Mouse (Mus musculus) testis, adult 2 months (tissue): ENCODE measurements at regions not wholly inside any gene's neighbourhood (a gene's known extent, or its start where the extent isn't known, plus 50 kb on each side); places are given as distances from the start of the nearest gene placed in this dataset.

Experiments used
- H3K27ac ChIP-seq: fragments of 200-500 bp; 2 replicates; pipeline ENCODE4 v1.5.1; 2012; ENCODE audit warnings: low read depth, low read length; ENCODE audit not compliant: control insufficient read depth, insufficient read depth
- H3K27me3 ChIP-seq: fragments of 200-500 bp; 2 replicates; pipeline ENCODE4 v1.6.1; 2012; ENCODE audit warnings: mild to moderate bottlenecking, low read length, moderate library complexity; ENCODE audit not compliant: control insufficient read depth, insufficient read depth
- H3K36me3 ChIP-seq: fragments of 200-500 bp; 2 replicates; pipeline ENCODE4 v1.6.1; 2012; ENCODE audit warnings: mild to moderate bottlenecking, low read length; ENCODE audit not compliant: control insufficient read depth, insufficient read depth
- H3K4me1 ChIP-seq: fragments of 200-500 bp; 2 replicates; pipeline ENCODE4 v1.6.1; 2012; ENCODE audit warnings: low read length; ENCODE audit not compliant: control insufficient read depth, insufficient read depth
- H3K4me3 ChIP-seq: fragments of 200-500 bp; 2 replicates; pipeline ENCODE4 v1.5.1; 2012; ENCODE audit warnings: low read depth, mild to moderate bottlenecking, low read length, moderate library complexity, mixed read lengths; ENCODE audit not compliant: control insufficient read depth
- CTCF ChIP-seq: fragments of 200-500 bp; IDR thresholded peaks from 2 replicates; pipeline ENCODE4 v1.5.1; 2012; ENCODE audit warnings: low read depth, mild to moderate bottlenecking, inconsistent platforms, low read length, moderate library complexity; ENCODE audit not compliant: control insufficient read depth, insufficient read depth, insufficient replicate concordance
- POLR2A ChIP-seq: fragments of 200-500 bp; IDR thresholded peaks from 2 replicates; pipeline ENCODE4 v1.6.1; 2012; ENCODE audit warnings: low read depth, mild to moderate bottlenecking, inconsistent platforms, low read length, moderate library complexity; ENCODE audit not compliant: control insufficient read depth

GRCm38 (mm10) chr17:9937211-9937610 lies 267.7 kb upstream of the Pabpc6 start:
- Histone ChIP-seq H3K27ac (no peak overlapping the region), H3K36me3 (no peaks in the 10 kb centered on the region), H3K4me1 (no peaks in the 10 kb centered on the region), H3K27me3 (no peaks in the 10 kb centered on the region), H3K4me3 (no peak overlapping the region)
- TF ChIP-seq POLR2A (no peak), CTCF (no peak)

- TF ChIP-seq POLR2A (no peak), CTCF (no peak)
- H3K4me3 ChIP-seq: no peak overlapping the region
Measured at GRCm38 (mm10) chr17:9932186-9932585, 262.7 kb upstream of the Pabpc6 start.

GRCm38 (mm10) chr17:9931526-9931925 lies 262.0 kb upstream of the Pabpc6 start:
- H3K27ac ChIP-seq: no peak overlapping the region
- no peak overlapping the region for H3K4me3 ChIP-seq
- no peaks in the 10 kb centered on the region for H3K27me3 ChIP-seq
- H3K4me1 ChIP-seq: no peaks in the 10 kb centered on the region
- H3K36me3 ChIP-seq: no peaks in the 10 kb centered on the region
- TF ChIP-seq POLR2A (no peak), CTCF (no peak)

More at GRCm38 (mm10) chr17:9932186-9932585, 262.7 kb upstream of the Pabpc6 start:
- H3K36me3 ChIP-seq: no peaks in the 10 kb centered on the region
- H3K4me1 ChIP-seq: no peaks in the 10 kb centered on the region
- no peaks in the 10 kb centered on the region for H3K27me3 ChIP-seq
- no peak overlapping the region for H3K27ac ChIP-seq

GRCm38 (mm10) chr17:9929448-9930088 lies 260.1 kb upstream of the Pabpc6 start:
- TF ChIP-seq POLR2A (no peak), CTCF (no peak)
- no peak overlapping the region for H3K4me3 ChIP-seq
- no peak overlapping the region for H3K27ac ChIP-seq
- H3K4me1 ChIP-seq: no peaks in the 10 kb centered on the region
- H3K36me3 ChIP-seq: no peaks in the 10 kb centered on the region
- no peaks in the 10 kb centered on the region for H3K27me3 ChIP-seq

DNA sequence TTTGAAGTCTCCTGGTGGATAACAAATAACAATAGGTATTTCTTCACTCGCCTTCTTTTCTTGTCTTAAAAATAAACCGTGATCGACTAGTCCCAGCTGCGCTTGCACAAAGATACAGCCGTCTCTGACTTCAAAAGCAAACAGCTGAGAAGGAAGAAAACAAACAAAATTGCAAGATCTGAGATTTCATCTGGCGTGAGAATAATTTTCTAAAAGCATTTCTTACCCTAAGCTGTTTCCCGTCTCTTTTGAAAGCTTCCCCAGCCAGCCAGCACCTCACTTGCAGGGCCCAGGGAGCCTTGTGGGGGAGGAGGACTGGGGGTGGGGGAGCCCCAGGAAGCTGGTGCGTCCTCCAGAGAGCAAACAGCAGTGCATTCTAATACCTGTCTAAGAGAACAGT lies 258.2 kb upstream of the Pabpc6 start:
- H3K36me3 ChIP-seq: no peaks in the 10 kb centered on the region
- H3K4me1 ChIP-seq: no peaks in the 10 kb centered on the region
- TF ChIP-seq CTCF (no peak), POLR2A (no peak)
- H3K27me3 ChIP-seq: no peaks in the 10 kb centered on the region
- H3K27ac ChIP-seq: no peak overlapping the region
- H3K4me3 ChIP-seq: no peak overlapping the region

DNA sequence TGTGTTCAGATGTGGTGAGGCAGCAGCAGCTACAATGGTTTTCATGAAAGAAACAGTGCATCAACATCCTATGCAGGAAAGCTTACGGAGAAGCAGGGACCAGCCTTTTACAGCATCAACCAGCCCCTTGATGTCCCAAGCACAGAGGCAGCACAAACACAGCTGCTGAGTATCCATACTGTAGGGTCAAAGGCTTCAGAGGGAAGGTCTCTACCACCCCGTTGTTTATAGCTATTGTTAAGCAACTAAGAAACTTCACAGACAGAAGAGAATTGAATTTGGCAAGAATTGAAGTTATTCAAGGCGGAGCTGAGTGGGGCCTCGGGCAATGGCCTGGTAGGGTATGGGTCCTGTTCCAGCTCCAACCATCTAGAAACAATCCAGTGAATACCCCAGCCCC lies 256.8 kb upstream of the Pabpc6 start:
- H3K36me3 ChIP-seq: no peaks in the 10 kb centered on the region
- H3K27ac ChIP-seq: no peak overlapping the region
- TF ChIP-seq CTCF (no peak), POLR2A (no peak)
- no peaks in the 10 kb centered on the region for H3K4me1 ChIP-seq
- no peaks in the 10 kb centered on the region for H3K27me3 ChIP-seq
- no peak overlapping the region for H3K4me3 ChIP-seq

GRCm38 (mm10) chr17:9921326-9921725 lies 251.8 kb upstream of the Pabpc6 start:
- H3K27me3 ChIP-seq: no peaks in the 10 kb centered on the region
- TF ChIP-seq POLR2A (no peak), CTCF (no peak)

GRCm38 (mm10) chr17:9917031-9917430 lies 247.5 kb upstream of the Pabpc6 start:
- Histone ChIP-seq H3K4me3 (no peak overlapping the region), H3K36me3 (no peaks in the 10 kb centered on the region), H3K27me3 (no peaks in the 10 kb centered on the region), H3K4me1 (no peaks in the 10 kb centered on the region), H3K27ac (no peak overlapping the region)
- TF ChIP-seq CTCF (no peak), POLR2A (no peak)

More at GRCm38 (mm10) chr17:9921326-9921725, 251.8 kb upstream of the Pabpc6 start:
- no peaks in the 10 kb centered on the region for H3K4me1 ChIP-seq
- H3K27ac ChIP-seq: no peak overlapping the region
- H3K4me3 ChIP-seq: no peak overlapping the region
- no peaks in the 10 kb centered on the region for H3K36me3 ChIP-seq
